Mouse (Mus musculus) liver, embryonic 15.5 days (tissue): Measurements from ENCODE around the gene Zfp810. TPM values are rescaled to one million over a fixed set of nuclear protein-coding genes. Genes with fewer than 3 reads are reported as not detected.
"Not testable (repeated sequence)": the region's sequence is repeated elsewhere in the genome, so short reads cannot be mapped to it uniquely, and the experiment has no call there.

ENCODE experiments used
- ATAC-seq: fragments of 200-750 bp; cut with Nextera tagmentation; 2 replicates; pipeline ENCODE4 v1.8.0; 2017; ENCODE audit warnings: moderate number of reproducible peaks, mild to moderate bottlenecking, moderate library complexity; ENCODE audit not compliant: insufficient read depth
- H3K27ac ChIP-seq: fragments of 300-500 bp; sonication (generic); replicated peaks from 2 replicates; pipeline ENCODE4 v1.5.1; 2015; ENCODE audit warnings: mild to moderate bottlenecking, inconsistent platforms
- H3K27me3 ChIP-seq: fragments of 300-500 bp; sonication (generic); 2 replicates; pipeline ENCODE4 v1.6.1; 2015; ENCODE audit warnings: mild to moderate bottlenecking, inconsistent platforms
- H3K36me3 ChIP-seq: fragments of 300-500 bp; sonication (generic); replicated peaks from 2 replicates; pipeline ENCODE4 v1.6.1; 2015; ENCODE audit warnings: moderate library complexity, mild to moderate bottlenecking, inconsistent platforms
- H3K4me1 ChIP-seq: fragments of 300-500 bp; sonication (generic); replicated peaks from 2 replicates; pipeline ENCODE4 v1.6.1; 2015; ENCODE audit warnings: inconsistent platforms
- H3K4me2 ChIP-seq: fragments of 300-500 bp; sonication (generic); 2 replicates; pipeline ENCODE4 v1.6.1; 2015; ENCODE audit warnings: moderate library complexity, mild to moderate bottlenecking, inconsistent platforms
- H3K4me3 ChIP-seq: fragments of 300-500 bp; sonication (generic); replicated peaks from 2 replicates; pipeline ENCODE4 v1.5.1; 2015; ENCODE audit warnings: mild to moderate bottlenecking, inconsistent platforms
- H3K9ac ChIP-seq: fragments of 300-500 bp; sonication (generic); 2 replicates; pipeline ENCODE4 v1.6.1; 2015; ENCODE audit warnings: moderate library complexity, mild to moderate bottlenecking, inconsistent platforms
- H3K9me3 ChIP-seq: fragments of 300-500 bp; sonication (generic); replicated peaks from 2 replicates; pipeline ENCODE4 v1.6.1; 2016; ENCODE audit warnings: inconsistent platforms
- WGBS: fragments of 180-500 bp; shearing (Covaris S2); methylation state at CpG from one replicate; pipeline ENCODE4 v1.1.7; 2015; ENCODE audit warnings: mixed read lengths; ENCODE audit not compliant: insufficient replicate concordance; 5-methylcytosine and 5-hydroxymethylcytosine counted together
- polyA plus RNA-seq: library from polyadenylated mRNA; unstranded; fragments of >200 nt; fragmentation: Nextera tagmentation; extraction: Ambion mirVana; gene quantifications from 2 replicates; pipeline ENCODE4 v1.2.1, GENCODE M21; 2015

Gene Zfp810
- polyA plus RNA-seq, 1 experiment from 2014 or later = 2.5 TPM

- no peaks in the 10 kb centered on the region for H3K36me3 ChIP-seq
- WGBS = 74% methylated on average over 1 of the region's 1 CpGs
- H3K4me1 ChIP-seq = peaks cover 24% of the 10 kb centered on the region
- H3K4me2 ChIP-seq = no peak overlapping the region
- no peak for ATAC-seq
- no peaks in the 10 kb centered on the region for H3K9me3 ChIP-seq
- no peak overlapping the region for H3K4me3 ChIP-seq
- no peaks in the 10 kb centered on the region for H3K27me3 ChIP-seq
- H3K27ac ChIP-seq = no peak overlapping the region
- no peak overlapping the region for H3K9ac ChIP-seq
Observed at GRCm38 (mm10) chr9:22319109-22319508, 11.7 kb upstream of the Zfp810 start.

GRCm38 (mm10) chr9:22316047-22316446, 8.6 kb upstream of the Zfp810 start:
- H3K4me3 ChIP-seq, H3K4me2 ChIP-seq, H3K9me3 ChIP-seq, ATAC-seq, H3K4me1 ChIP-seq, H3K36me3 ChIP-seq, H3K27ac ChIP-seq, H3K9ac ChIP-seq, H3K27me3 ChIP-seq: not testable (repeated sequence)
- 71% methylated on average over 5 of the region's 5 CpGs for WGBS

- 0 out of 2 replicates have a peak, but pooled peaks cover 2% of the 10 kb centered on the region for H3K9me3 ChIP-seq
- no peak overlapping the region for H3K4me2 ChIP-seq
- 51% methylated on average over 3 of the region's 3 CpGs for WGBS
- no peaks in the 10 kb centered on the region for H3K4me1 ChIP-seq
- ATAC-seq = no peak
- H3K9ac ChIP-seq = no peak overlapping the region
- no peaks in the 10 kb centered on the region for H3K36me3 ChIP-seq
- no peak overlapping the region for H3K4me3 ChIP-seq
- no peaks in the 10 kb centered on the region for H3K27me3 ChIP-seq
- H3K27ac ChIP-seq = no peak overlapping the region
Observed at GRCm38 (mm10) chr9:22314066-22314465, 6.6 kb upstream of the Zfp810 start.

- no peak overlapping the region for H3K27ac ChIP-seq
- no peak overlapping the region for H3K4me2 ChIP-seq
- no peak overlapping the region for H3K9ac ChIP-seq
- H3K36me3 ChIP-seq = no peaks in the 10 kb centered on the region
- H3K4me3 ChIP-seq = no peak overlapping the region
- ATAC-seq = no peak
- 49% methylated on average over 5 of the region's 5 CpGs for WGBS
- no peaks in the 10 kb centered on the region for H3K27me3 ChIP-seq
- 0 out of 2 replicates have a peak, but pooled peaks cover 2% of the 10 kb centered on the region for H3K9me3 ChIP-seq
- no peaks in the 10 kb centered on the region for H3K4me1 ChIP-seq
Observed at GRCm38 (mm10) chr9:22313218-22313617, 5.8 kb upstream of the Zfp810 start.

- H3K9ac ChIP-seq = no peak overlapping the region
Observed at GRCm38 (mm10) chr9:22309651-22310050, 2.2 kb upstream of the Zfp810 start.

GRCm38 (mm10) chr9:22307920-22308262, 443 bp upstream of the Zfp810 start:
- Histone ChIP-seq H3K9ac (peak overlapping the region; percentile 73; the same call in 1 of the 2 replicates), H3K4me2 (peak overlapping the region; percentile 86), H3K4me3 (peak overlapping the region; percentile 74)
- H3K36me3 ChIP-seq, H3K9me3 ChIP-seq, H3K27me3 ChIP-seq, H3K27ac ChIP-seq, H3K4me1 ChIP-seq: not testable (repeated sequence)
- 9% methylated on average over 9 of the region's 9 CpGs for WGBS
- peak; percentile 43; the same call in 1 of the 2 replicates for ATAC-seq

More at GRCm38 (mm10) chr9:22309651-22310050, 2.2 kb upstream of the Zfp810 start:
- Histone ChIP-seq H3K36me3 (no peaks in the 10 kb centered on the region), H3K4me1 (peaks cover 9% of the 10 kb centered on the region), H3K27ac (no peak overlapping the region), H3K9me3 (0 out of 2 replicates have a peak, but pooled peaks cover 2% of the 10 kb centered on the region), H3K27me3 (no peaks in the 10 kb centered on the region), H3K4me3 (no peak overlapping the region), H3K4me2 (no peak overlapping the region)
- no peak for ATAC-seq
- 66% methylated on average over 5 of the region's 5 CpGs for WGBS

DNA sequence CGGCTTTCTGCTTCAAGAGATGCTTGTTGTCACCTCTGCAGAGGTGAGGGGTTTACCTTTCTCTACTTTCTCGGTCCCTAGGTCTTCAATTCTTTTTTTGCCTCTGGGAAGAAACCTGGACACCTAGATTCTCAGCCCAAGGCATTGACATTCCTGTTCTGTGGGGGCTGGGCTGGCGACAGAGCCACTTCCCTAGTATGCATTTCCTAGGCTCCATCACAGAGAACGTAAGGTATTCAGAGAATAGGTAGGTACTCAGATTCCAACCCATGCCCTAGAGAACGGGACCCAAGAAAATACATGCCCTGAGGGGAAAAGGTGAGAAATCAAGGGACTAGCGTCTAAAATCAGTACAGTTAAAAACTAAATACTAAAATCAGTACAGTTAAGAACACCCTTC, 722 bp downstream of the Zfp810 start:
- peak overlapping the region; percentile 86 for H3K4me2 ChIP-seq
- H3K9ac ChIP-seq = peak overlapping the region; percentile 73
- H3K27me3 ChIP-seq = no peaks in the 10 kb centered on the region
- peak overlapping the region; percentile 74 for H3K4me3 ChIP-seq
- 22% methylated on average over 6 of the region's 6 CpGs for WGBS
- peaks cover 9% of the 10 kb centered on the region for H3K4me1 ChIP-seq
- H3K36me3 ChIP-seq = peaks cover 9% of the 10 kb centered on the region; the same call in 1 of the 2 replicates
- no peak for ATAC-seq
- no peaks in the 10 kb centered on the region for H3K9me3 ChIP-seq
- no peak overlapping the region for H3K27ac ChIP-seq

DNA sequence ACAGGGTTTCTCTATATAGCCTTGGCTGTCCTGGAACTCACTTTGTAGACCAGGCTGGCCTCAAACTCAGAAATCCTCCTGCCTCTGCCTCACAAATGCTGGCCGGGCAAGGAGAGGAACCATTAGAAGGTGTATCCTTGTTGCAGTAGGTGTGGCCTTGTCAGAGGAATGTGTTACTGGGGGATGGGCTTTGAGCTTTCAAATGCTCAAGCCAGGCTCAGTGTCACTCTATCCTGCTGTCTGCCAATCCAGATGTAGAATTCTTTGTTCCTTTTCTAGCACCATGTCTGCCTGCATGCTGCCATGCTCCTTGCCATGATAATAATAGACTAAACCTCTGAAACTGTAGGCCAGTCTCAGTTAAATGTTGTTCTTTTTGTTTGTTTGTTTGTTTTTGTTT, 5.2 kb downstream of the Zfp810 start:
- Histone ChIP-seq H3K4me1 (peaks cover 8% of the 10 kb centered on the region), H3K4me2 (no peak overlapping the region), H3K9me3 (no peaks in the 10 kb centered on the region), H3K36me3 (peaks cover 27% of the 10 kb centered on the region), H3K4me3 (no peak overlapping the region), H3K27ac (no peak overlapping the region), H3K9ac (no peak overlapping the region), H3K27me3 (no peaks in the 10 kb centered on the region)
- WGBS = 84% methylated on average over 1 of the region's 1 CpGs
- no peak for ATAC-seq

GRCm38 (mm10) chr9:22278733-22279132, 28.7 kb downstream of the Zfp810 start:
- Histone ChIP-seq H3K4me1 (no peaks in the 10 kb centered on the region), H3K27me3 (no peaks in the 10 kb centered on the region), H3K9me3 (peaks cover 23% of the 10 kb centered on the region), H3K4me3 (no peak overlapping the region), H3K9ac (no peak overlapping the region), H3K36me3 (peaks cover 68% of the 10 kb centered on the region), H3K27ac (no peak overlapping the region), H3K4me2 (no peak overlapping the region)
- ATAC-seq = no peak
- WGBS = 85% methylated on average over 4 of the region's 4 CpGs

- 76% methylated on average over 1 of the region's 1 CpGs for WGBS
- no peak for ATAC-seq
- no peak overlapping the region for H3K27ac ChIP-seq
Observed at GRCm38 (mm10) chr9:22268886-22269285, 38.6 kb downstream of the Zfp810 start.

GRCm38 (mm10) chr9:22262611-22263010, 44.8 kb downstream of the Zfp810 start:
- Histone ChIP-seq H3K27me3 (no peaks in the 10 kb centered on the region), H3K9me3 (no peaks in the 10 kb centered on the region), H3K4me1 (peaks cover 17% of the 10 kb centered on the region), H3K4me3 (no peak overlapping the region), H3K36me3 (no peaks in the 10 kb centered on the region), H3K4me2 (no peak overlapping the region), H3K27ac (no peak overlapping the region), H3K9ac (no peak overlapping the region)
- WGBS = 79% methylated on average over 10 of the region's 10 CpGs
- ATAC-seq = no peak

More at GRCm38 (mm10) chr9:22268886-22269285, 38.6 kb downstream of the Zfp810 start:
- no peak overlapping the region for H3K4me3 ChIP-seq
- H3K36me3 ChIP-seq = no peaks in the 10 kb centered on the region
- no peaks in the 10 kb centered on the region for H3K9me3 ChIP-seq
- H3K4me2 ChIP-seq = no peak overlapping the region
- H3K4me1 ChIP-seq = no peaks in the 10 kb centered on the region
- H3K9ac ChIP-seq = no peak overlapping the region
- no peaks in the 10 kb centered on the region for H3K27me3 ChIP-seq

- no peak for ATAC-seq
- Histone ChIP-seq H3K4me3 (no peak overlapping the region), H3K9ac (no peak overlapping the region), H3K36me3 (no peaks in the 10 kb centered on the region), H3K9me3 (no peaks in the 10 kb centered on the region), H3K27me3 (no peaks in the 10 kb centered on the region), H3K4me2 (no peak overlapping the region), H3K4me1 (peaks cover 17% of the 10 kb centered on the region), H3K27ac (no peak overlapping the region)
- WGBS = 43% methylated on average over 1 of the region's 1 CpGs
Observed at GRCm38 (mm10) chr9:22261594-22261993, 45.9 kb downstream of the Zfp810 start.
